Mouse (Mus musculus) megakaryocyte, embryonic 14.5 days (primary cell): Measurements from ENCODE around the gene Shld2.

Experiments
- FLI1 ChIP-seq: IDR thresholded peaks from 2 replicates; pipeline ENCODE4 v1.6.1; 2012; ENCODE audit warnings: low read length, inconsistent platforms, mixed read lengths
- GATA1 ChIP-seq: IDR thresholded peaks from 3 replicates; pipeline ENCODE4 v1.6.1; 2012; ENCODE audit warnings: mixed read lengths, low read length, inconsistent platforms, borderline replicate concordance

DNA sequence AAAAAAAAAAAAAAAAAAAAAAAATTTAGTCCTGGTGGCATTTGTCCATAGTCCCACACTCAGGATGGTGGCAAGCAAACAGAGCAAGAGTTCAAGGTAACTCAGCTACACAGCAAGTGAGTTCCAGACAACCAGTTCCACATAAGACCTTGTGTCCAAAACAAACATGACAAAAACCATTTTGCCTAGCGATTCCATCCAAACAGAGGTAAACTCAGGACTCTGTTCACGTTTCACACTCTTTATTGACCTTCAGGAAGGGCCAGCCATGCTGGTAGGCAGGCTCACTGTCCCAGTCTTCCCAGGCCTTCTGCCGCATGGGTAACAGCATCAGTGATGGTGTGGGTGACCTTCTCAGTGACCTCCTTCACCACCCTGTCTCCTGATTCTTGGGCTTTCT lies 41.4 kb upstream of the Shld2 start:
- TF ChIP-seq GATA1, result no peak
- no peak for TF ChIP-seq FLI1
